Mouse (Mus musculus) thymus, adult 2 months (tissue): ENCODE measurements around the gene Dnah14.

Experiments
- CTCF ChIP-seq: fragments of 200-500 bp; IDR thresholded peaks from 2 replicates; pipeline ENCODE4 v1.5.1; 2012; ENCODE audit warnings: mild to moderate bottlenecking, control low read depth, low read length, moderate library complexity, borderline replicate concordance; ENCODE audit not compliant: control insufficient read depth, poor library complexity, insufficient read depth; ENCODE audit errors: extremely low read depth
- POLR2A ChIP-seq: fragments of 200-500 bp; IDR thresholded peaks from 2 replicates; pipeline ENCODE4 v1.6.1; 2012; ENCODE audit warnings: mild to moderate bottlenecking, low read length, control low read depth, moderate library complexity; ENCODE audit not compliant: control insufficient read depth, poor library complexity, insufficient read depth; ENCODE audit errors: extremely low read depth

DNA sequence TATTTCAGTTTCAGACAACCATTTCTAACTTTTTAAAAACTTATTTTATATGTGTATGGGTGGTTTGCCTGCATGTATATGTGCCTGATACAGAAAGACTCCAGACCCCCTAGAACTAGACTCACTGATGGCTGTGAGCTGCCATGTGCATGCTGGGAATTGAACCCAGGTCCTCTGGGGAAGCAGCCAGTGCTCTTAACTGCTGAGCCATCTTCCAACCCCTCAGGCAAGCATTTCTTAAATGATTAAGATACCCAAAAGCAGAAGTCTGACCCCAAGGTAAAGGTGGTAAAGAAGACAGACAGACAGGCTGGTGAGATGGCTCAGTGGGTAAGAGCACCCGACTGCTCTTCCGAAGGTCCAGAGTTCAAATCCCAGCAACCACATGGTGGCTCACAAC is 278.5 kb downstream of the Dnah14 start:
- TF ChIP-seq CTCF (no peak), POLR2A (no peak)
